Mouse (Mus musculus): ENCODE measurements at regions not wholly inside any gene's neighbourhood (a gene's known extent, or its start where the extent isn't known, plus 50 kb on each side); places are given as distances from the start of the nearest gene placed in this dataset.

DNA sequence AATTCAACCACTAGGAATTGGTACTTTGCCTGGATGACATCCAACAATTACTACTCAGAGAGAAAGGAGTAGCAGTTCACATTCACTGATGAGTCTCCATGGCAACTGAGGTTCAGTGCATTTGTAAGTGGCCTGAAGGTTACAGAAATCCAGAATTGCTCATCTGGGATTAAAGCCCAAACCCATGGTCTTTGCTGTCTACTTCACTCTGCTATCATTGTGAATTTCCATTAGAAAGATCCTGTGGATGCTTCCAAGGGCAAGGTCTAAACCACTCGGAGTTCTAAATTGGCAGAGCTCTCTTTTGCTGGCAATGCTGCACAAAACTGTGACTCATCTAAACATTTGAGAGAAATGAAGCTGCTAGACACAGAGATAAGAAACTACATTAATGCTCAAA is 319.9 kb upstream of the Tbl1x start:
- DNase-seq (ENCODE audit: low spot score in 2 of 2): peak; percentile 1 to 14
- intact Hi-C loops (cut with DNase I): no loop called here

GRCm38 (mm10) chrX:77208726-77209125 is 302.1 kb upstream of the Tbl1x start:
- no peak for DNase-seq (ENCODE audit: low spot score in 2 of 2)
- intact Hi-C loops (cut with DNase I): no loop called here

- DNase-seq (ENCODE audit: low spot score in 2 of 2): peak; percentile 2 to 69
- intact Hi-C loops (cut with DNase I): no loop called here
These were observed 291.5 kb upstream of the Tbl1x start for GRCm38 (mm10) chrX:77219355-77219754.
